Mouse (Mus musculus): ENCODE measurements at regions not wholly inside any gene's neighbourhood (a gene's known extent, or its start where the extent isn't known, plus 50 kb on each side); places are given as distances from the start of the nearest gene placed in this dataset.

- peak overlapping the region; percentile 41 for H3K4me3 ChIP-seq
- peak overlapping the region; percentile 78 for H3K9ac ChIP-seq
- peak overlapping the region; percentile 85 for H3K27ac ChIP-seq
- no peaks in the 10 kb centered on the region for H3K36me3 ChIP-seq (ENCODE audit: poor library complexity, severe bottlenecking)
- peak overlapping the region; percentile 64 for H3K4me2 ChIP-seq
- H3K27me3 ChIP-seq, result no peaks in the 10 kb centered on the region; the same call in 1 of the 2 replicates
- H3K4me1 ChIP-seq, result peaks cover 15% of the 10 kb centered on the region
- H3K9me3 ChIP-seq (replicated peaks), result no peaks in the 10 kb centered on the region
- WGBS, result 17% methylated on average over 30 of the region's 30 CpGs
- peak; percentile 25 for ATAC-seq
Measured at GRCm38 (mm10) chrX:11665077-11665974, 337.7 kb downstream of the H2al1j start.

DNA sequence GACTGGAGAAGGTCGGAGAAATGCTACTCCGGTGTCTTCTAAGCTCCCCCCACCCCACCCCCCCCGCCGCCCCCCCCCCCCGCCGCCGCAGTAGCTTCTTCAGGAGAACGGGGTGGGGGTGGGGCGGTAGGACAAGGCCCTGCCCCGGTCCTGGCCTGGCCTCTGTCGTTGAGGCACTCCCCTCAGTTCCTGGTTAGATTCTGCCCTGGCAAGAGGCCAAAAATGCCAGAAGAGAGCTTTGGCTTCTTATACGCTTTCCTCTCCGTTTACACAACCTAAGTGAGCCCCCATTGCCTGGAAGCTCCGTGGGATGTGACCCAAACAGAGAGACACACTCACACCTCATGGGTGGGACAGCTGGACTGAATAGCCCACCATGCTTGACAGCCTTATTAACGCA, 338.9 kb downstream of the H2al1j start:
- ATAC-seq, result no peak
- Histone ChIP-seq H3K4me3 (no peak overlapping the region), H3K36me3 (ENCODE audit: poor library complexity, severe bottlenecking) (no peaks in the 10 kb centered on the region), H3K9ac (no peak overlapping the region), H3K4me1 (peaks cover 15% of the 10 kb centered on the region), H3K4me2 (no peak overlapping the region), H3K27ac (no peak overlapping the region), H3K9me3 (replicated peaks) (no peaks in the 10 kb centered on the region), H3K27me3 (no peaks in the 10 kb centered on the region; the same call in 1 of the 2 replicates)
- 29% methylated on average over 6 of the region's 15 CpGs for WGBS

DNA sequence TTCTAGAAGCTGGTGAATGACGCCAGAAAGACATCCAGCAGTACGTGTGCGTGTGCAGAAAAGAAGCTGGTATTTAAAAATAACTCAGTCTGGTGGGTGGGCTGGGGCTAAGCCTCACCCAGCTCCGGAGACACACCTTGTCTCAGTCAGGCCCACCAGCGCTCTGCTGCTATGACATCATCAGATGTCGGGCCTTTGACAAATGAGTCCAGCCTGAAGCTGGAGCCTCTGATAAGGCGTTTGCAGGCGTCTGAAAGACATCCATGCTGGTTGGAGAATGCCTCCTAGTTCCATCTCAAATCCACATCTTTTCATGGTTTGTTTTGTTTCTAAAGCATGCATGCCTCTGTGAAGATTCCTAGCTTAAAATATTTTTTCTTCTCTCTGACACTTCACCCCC, 344.2 kb downstream of the H2al1j start:
- H3K4me1 ChIP-seq, result no peaks in the 10 kb centered on the region
- ATAC-seq, result no peak
- H3K9me3 ChIP-seq (replicated peaks), result no peaks in the 10 kb centered on the region
- WGBS, result 78% methylated on average over 8 of the region's 8 CpGs
- H3K27me3 ChIP-seq, result no peaks in the 10 kb centered on the region
- H3K36me3 ChIP-seq (ENCODE audit: poor library complexity, severe bottlenecking), result no peaks in the 10 kb centered on the region
- H3K4me2 ChIP-seq, result no peak overlapping the region
- no peak overlapping the region for H3K9ac ChIP-seq
- no peak overlapping the region for H3K4me3 ChIP-seq
- H3K27ac ChIP-seq, result no peak overlapping the region

DNA sequence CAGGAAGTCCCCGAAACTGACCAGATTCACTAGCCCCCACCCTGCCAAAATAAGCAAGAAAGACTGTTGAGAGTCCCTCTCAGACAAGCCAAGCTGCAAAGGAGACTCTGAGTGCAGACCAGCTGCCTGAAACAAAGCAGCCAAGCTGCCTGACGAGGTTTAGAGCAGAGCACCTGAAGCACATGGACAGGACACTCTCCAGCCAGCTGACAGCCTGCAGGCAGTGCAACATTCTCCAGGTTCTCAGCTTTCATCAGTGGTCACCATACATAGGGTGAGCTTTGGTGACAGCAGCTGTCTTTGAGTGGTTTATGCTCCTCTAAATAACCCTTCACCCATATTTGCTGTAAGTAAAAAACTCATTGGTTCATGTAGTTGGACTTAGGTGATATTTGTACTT, 350.5 kb downstream of the H2al1j start:
- no peak overlapping the region for H3K27ac ChIP-seq
- no peak overlapping the region for H3K9ac ChIP-seq
- no peak overlapping the region for H3K4me2 ChIP-seq
- WGBS, result 73% methylated on average over 2 of the region's 2 CpGs
- no peaks in the 10 kb centered on the region for H3K27me3 ChIP-seq
- ATAC-seq, result no peak
- H3K36me3 ChIP-seq (ENCODE audit: poor library complexity, severe bottlenecking), result no peaks in the 10 kb centered on the region
- no peaks in the 10 kb centered on the region for H3K4me1 ChIP-seq
- no peak overlapping the region for H3K4me3 ChIP-seq
- no peaks in the 10 kb centered on the region for H3K9me3 ChIP-seq (replicated peaks)

GRCm38 (mm10) chrX:11681274-11681673, 353.7 kb downstream of the H2al1j start:
- no peak overlapping the region for H3K4me2 ChIP-seq
- ATAC-seq, result no peak
- H3K36me3 ChIP-seq (ENCODE audit: poor library complexity, severe bottlenecking), result no peaks in the 10 kb centered on the region
- H3K27me3 ChIP-seq, result no peaks in the 10 kb centered on the region
- H3K4me3 ChIP-seq, result no peak overlapping the region
- H3K27ac ChIP-seq, result no peak overlapping the region
- no peak overlapping the region for H3K9ac ChIP-seq
- WGBS, result 78% methylated on average over 2 of the region's 2 CpGs
- H3K4me1 ChIP-seq, result no peaks in the 10 kb centered on the region
- H3K9me3 ChIP-seq (replicated peaks), result no peaks in the 10 kb centered on the region

- Histone ChIP-seq H3K36me3 (ENCODE audit: poor library complexity, severe bottlenecking) (no peaks in the 10 kb centered on the region), H3K27me3 (no peaks in the 10 kb centered on the region), H3K27ac (no peak overlapping the region), H3K4me2 (peak overlapping the region; percentile 43), H3K9me3 (replicated peaks) (no peaks in the 10 kb centered on the region), H3K4me3 (no peak overlapping the region), H3K4me1 (peaks cover 10% of the 10 kb centered on the region), H3K9ac (no peak overlapping the region)
- ATAC-seq, result peak; percentile 41; the same call in 1 of the 2 replicates
- WGBS, result 33% methylated on average over 18 of the region's 18 CpGs
Measured at GRCm38 (mm10) chrX:11689989-11690405, 362.4 kb downstream of the H2al1j start.

DNA sequence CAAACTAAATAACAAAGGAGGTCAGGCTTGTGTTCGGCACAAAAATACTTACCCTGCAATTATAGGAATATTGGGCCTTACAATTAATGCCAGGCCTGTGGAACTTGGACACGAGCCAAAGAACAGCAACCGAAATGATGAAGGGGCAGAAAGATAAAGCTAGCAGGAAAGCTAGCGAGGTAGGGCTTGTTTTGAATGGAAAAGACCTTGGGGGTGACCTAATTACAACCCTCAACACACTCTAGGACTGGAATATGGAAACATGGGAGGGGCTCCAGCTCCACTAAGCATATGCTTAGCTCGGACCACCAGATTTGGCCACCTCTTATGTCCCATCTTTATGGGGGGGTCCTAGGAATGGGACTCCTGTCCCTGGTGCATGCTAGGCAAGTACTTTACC, 362.8 kb downstream of the H2al1j start:
- no peak for ATAC-seq
- no peaks in the 10 kb centered on the region for H3K9me3 ChIP-seq (replicated peaks)
- no peak overlapping the region for H3K9ac ChIP-seq
- H3K36me3 ChIP-seq (ENCODE audit: poor library complexity, severe bottlenecking), result no peaks in the 10 kb centered on the region
- 33% methylated on average over 5 of the region's 5 CpGs for whole genome bisulfite sequencing
- no peak overlapping the region for H3K4me3 ChIP-seq
- no peak overlapping the region for H3K27ac ChIP-seq
- no peaks in the 10 kb centered on the region for H3K27me3 ChIP-seq
- peaks cover 10% of the 10 kb centered on the region for H3K4me1 ChIP-seq
- peak overlapping the region; percentile 43 for H3K4me2 ChIP-seq

GRCm38 (mm10) chrX:11691019-11691418, 363.4 kb downstream of the H2al1j start:
- H3K27me3 ChIP-seq, result no peaks in the 10 kb centered on the region
- H3K9me3 ChIP-seq (replicated peaks), result no peaks in the 10 kb centered on the region
- ATAC-seq, result no peak
- H3K36me3 ChIP-seq (ENCODE audit: poor library complexity, severe bottlenecking), result no peaks in the 10 kb centered on the region
- H3K4me2 ChIP-seq, result no peak overlapping the region
- H3K9ac ChIP-seq, result no peak overlapping the region
- no peak overlapping the region for H3K4me3 ChIP-seq
- 57% methylated on average over 4 of the region's 4 CpGs for WGBS
- H3K27ac ChIP-seq, result no peak overlapping the region
- H3K4me1 ChIP-seq, result peaks cover 10% of the 10 kb centered on the region

GRCm38 (mm10) chrX:11696565-11696964, 368.9 kb downstream of the H2al1j start:
- Histone ChIP-seq H3K9ac (no peak overlapping the region), H3K4me3 (no peak overlapping the region), H3K27ac (no peak overlapping the region), H3K27me3 (no peaks in the 10 kb centered on the region; the same call in 1 of the 2 replicates), H3K36me3 (ENCODE audit: poor library complexity, severe bottlenecking) (no peaks in the 10 kb centered on the region), H3K4me1 (no peaks in the 10 kb centered on the region), H3K9me3 (replicated peaks) (no peaks in the 10 kb centered on the region), H3K4me2 (no peak overlapping the region)
- WGBS, result 84% methylated on average over 4 of the region's 4 CpGs
- ATAC-seq, result no peak

GRCm38 (mm10) chrX:11701095-11701494, 373.5 kb downstream of the H2al1j start:
- ATAC-seq, result no peak
- 88% methylated on average over 2 of the region's 2 CpGs for WGBS
- H3K9me3 ChIP-seq (replicated peaks), result no peaks in the 10 kb centered on the region
- H3K27ac ChIP-seq, result no peak overlapping the region
- H3K27me3 ChIP-seq, result peaks cover 3% of the 10 kb centered on the region
- H3K4me1 ChIP-seq, result no peaks in the 10 kb centered on the region
- H3K36me3 ChIP-seq (ENCODE audit: poor library complexity, severe bottlenecking), result no peaks in the 10 kb centered on the region
- H3K4me3 ChIP-seq, result no peak overlapping the region
- no peak overlapping the region for H3K4me2 ChIP-seq
- H3K9ac ChIP-seq, result no peak overlapping the region

DNA sequence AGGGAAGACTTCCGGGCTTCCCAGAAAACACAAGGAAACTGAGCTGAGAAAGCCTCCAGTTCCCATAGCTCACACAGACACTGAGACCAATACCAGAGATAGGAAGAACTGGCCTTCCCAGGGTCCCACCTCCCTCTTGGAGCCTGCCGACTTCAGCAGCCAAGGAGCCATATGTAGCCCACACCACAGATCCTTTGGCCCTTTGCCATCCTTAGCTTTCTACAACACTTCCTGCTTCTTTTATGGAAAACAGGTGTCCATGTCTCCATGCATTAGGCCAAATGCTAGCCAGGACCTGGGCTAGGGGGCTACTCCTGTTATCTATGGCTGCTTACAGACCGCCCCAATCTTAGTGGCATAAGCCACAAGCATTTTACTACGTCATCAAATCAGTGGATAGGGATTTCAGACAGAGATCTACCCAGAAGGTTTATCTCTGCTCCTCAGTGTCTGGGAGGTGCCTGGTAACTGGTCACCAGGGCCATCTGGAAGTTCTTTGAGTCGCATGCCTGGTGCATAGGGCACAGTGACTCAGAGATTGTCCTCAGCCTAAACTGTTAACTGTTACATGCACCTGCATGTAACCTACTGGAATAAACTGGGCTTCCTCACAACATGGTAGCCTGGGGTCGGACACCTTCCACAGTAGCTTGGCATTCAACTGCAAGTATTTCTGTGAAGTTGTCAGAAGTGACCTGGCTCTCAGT, 378.4 kb downstream of the H2al1j start:
- no peak overlapping the region for H3K4me3 ChIP-seq
- peaks cover 9% of the 10 kb centered on the region for H3K27me3 ChIP-seq
- ATAC-seq, result no peak
- no peaks in the 10 kb centered on the region for H3K36me3 ChIP-seq (ENCODE audit: poor library complexity, severe bottlenecking)
- H3K9ac ChIP-seq, result no peak overlapping the region
- H3K27ac ChIP-seq, result no peak overlapping the region
- H3K9me3 ChIP-seq (replicated peaks), result no peaks in the 10 kb centered on the region
- H3K4me1 ChIP-seq, result peaks cover 8% of the 10 kb centered on the region
- H3K4me2 ChIP-seq, result no peak overlapping the region
- 87% methylated on average over 6 of the region's 6 CpGs for WGBS

DNA sequence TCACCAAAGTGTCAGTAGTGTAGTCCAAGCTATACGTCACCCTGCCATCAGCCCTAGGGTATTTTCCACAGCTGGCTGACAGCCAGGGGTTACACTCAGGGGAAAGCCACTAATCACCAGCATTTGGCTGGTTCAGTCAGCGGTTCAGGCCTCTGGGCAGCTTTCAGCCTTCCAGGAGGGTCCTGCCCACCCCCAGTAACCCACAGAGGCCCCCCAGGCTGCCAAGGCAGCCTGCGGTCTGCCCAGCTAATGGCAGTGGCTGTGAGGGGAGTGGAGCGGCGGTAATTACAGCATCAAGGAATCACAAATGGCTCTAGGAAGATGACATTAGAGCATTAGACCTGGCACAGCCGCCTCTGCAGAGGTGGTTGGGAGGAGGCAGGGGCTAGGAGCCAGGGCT, 379.7 kb downstream of the H2al1j start:
- no peak overlapping the region for H3K9ac ChIP-seq
- peaks cover 9% of the 10 kb centered on the region for H3K27me3 ChIP-seq
- WGBS, result 49% methylated on average over 6 of the region's 6 CpGs

More for the DNA sequence above, 379.7 kb downstream of the H2al1j start:
- Histone ChIP-seq H3K36me3 (ENCODE audit: poor library complexity, severe bottlenecking) (no peaks in the 10 kb centered on the region), H3K4me1 (peaks cover 8% of the 10 kb centered on the region), H3K4me3 (no peak overlapping the region), H3K27ac (no peak overlapping the region), H3K9me3 (replicated peaks) (no peaks in the 10 kb centered on the region), H3K4me2 (no peak overlapping the region)
- no peak for ATAC-seq

Measured in forebrain, embryonic 13.5 days (tissue).